Mouse (Mus musculus): ENCODE results near the gene Defb19. TPM values are rescaled to one million over a fixed set of nuclear protein-coding genes. Genes with fewer than 3 reads are reported as not detected.

The Defb19 gene
- total RNA-seq, 2 experiments from 2014 or later = not detected

Other genes starting within 250 kb of the Defb19 start
- gene Rbck1, start 247.7 kb downstream of the Defb19 start, total RNA-seq (2014; fragmentation: Nextera tagmentation) = 120 and 125 TPM in 2 replicates
- gene Rbck1, start 247.7 kb downstream of the Defb19 start, total RNA-seq (2017) = 50.3 and 57.0 TPM in 2 replicates
- gene Trib3, start 236.3 kb downstream of the Defb19 start, total RNA-seq (2014; fragmentation: Nextera tagmentation) = 1.0 TPM in 1 of 2 replicates, not detected in the other
- gene Trib3, start 236.3 kb downstream of the Defb19 start, total RNA-seq (2017) = not detected in 2 replicates
- gene Nrsn2, start 203.7 kb downstream of the Defb19 start, total RNA-seq (2014; fragmentation: Nextera tagmentation) = not detected in 2 replicates
- not detected in 2 replicates for gene Nrsn2, start 203.7 kb downstream of the Defb19 start, total RNA-seq (2017)
- gene Sox12, start 182.2 kb downstream of the Defb19 start, total RNA-seq (2014; fragmentation: Nextera tagmentation) = 22.9 and 25.1 TPM in 2 replicates
- gene Sox12, start 182.2 kb downstream of the Defb19 start, total RNA-seq (2017) = 2.4 and 7.7 TPM in 2 replicates
- gene Zcchc3, start 165.3 kb downstream of the Defb19 start, total RNA-seq (2014; fragmentation: Nextera tagmentation) = 10.1 and 11.2 TPM in 2 replicates
- 6.6 and 7.8 TPM in 2 replicates for gene Zcchc3, start 165.3 kb downstream of the Defb19 start, total RNA-seq (2017)
- not detected in 2 replicates for gene 6820408C15Rik, start 164.7 kb downstream of the Defb19 start, total RNA-seq (2014; fragmentation: Nextera tagmentation)
- gene 6820408C15Rik, start 164.7 kb downstream of the Defb19 start, total RNA-seq (2017) = not detected in 2 replicates
- not detected in 2 replicates for gene Defb23, start 115.7 kb downstream of the Defb19 start, total RNA-seq (2014; fragmentation: Nextera tagmentation)
- gene Defb23, start 115.7 kb downstream of the Defb19 start, total RNA-seq (2017) = not detected in 2 replicates
- gene Defb20, start 103.2 kb downstream of the Defb19 start, total RNA-seq (2014; fragmentation: Nextera tagmentation) = not detected in 2 replicates
- not detected in 2 replicates for gene Defb20, start 103.2 kb downstream of the Defb19 start, total RNA-seq (2017)
- gene Defb22, start 90.2 kb downstream of the Defb19 start, total RNA-seq (2014; fragmentation: Nextera tagmentation) = not detected in 2 replicates
- gene Defb22, start 90.2 kb downstream of the Defb19 start, total RNA-seq (2017) = not detected in 2 replicates
- gene Defb26, start 68.6 kb downstream of the Defb19 start, total RNA-seq (2014; fragmentation: Nextera tagmentation) = not detected in 2 replicates
- not detected in 2 replicates for gene Defb26, start 68.6 kb downstream of the Defb19 start, total RNA-seq (2017)
- not detected in 2 replicates for gene Defb28, start 62.1 kb downstream of the Defb19 start, total RNA-seq (2014; fragmentation: Nextera tagmentation)
- not detected in 2 replicates for gene Defb28, start 62.1 kb downstream of the Defb19 start, total RNA-seq (2017)
- gene Defb29, start 40.2 kb downstream of the Defb19 start, total RNA-seq (2014; fragmentation: Nextera tagmentation) = not detected in 2 replicates
- not detected in 2 replicates for gene Defb29, start 40.2 kb downstream of the Defb19 start, total RNA-seq (2017)
- gene Gm17416, start 11.0 kb downstream of the Defb19 start, total RNA-seq (2014; fragmentation: Nextera tagmentation) = not detected in 2 replicates
- gene Gm17416, start 11.0 kb downstream of the Defb19 start, total RNA-seq (2017) = not detected in 2 replicates
- gene Defb21, start 7.6 kb downstream of the Defb19 start, total RNA-seq (2014; fragmentation: Nextera tagmentation) = not detected in 2 replicates
- gene Defb21, start 7.6 kb downstream of the Defb19 start, total RNA-seq (2017) = not detected in 2 replicates
- not detected in 2 replicates for gene Defb45, start 19.1 kb upstream of the Defb19 start, total RNA-seq (2014; fragmentation: Nextera tagmentation)
- gene Defb45, start 19.1 kb upstream of the Defb19 start, total RNA-seq (2017) = not detected in 2 replicates
- not detected in 2 replicates for gene Defb36, start 24.0 kb upstream of the Defb19 start, total RNA-seq (2014; fragmentation: Nextera tagmentation)
- not detected in 2 replicates for gene Defb36, start 24.0 kb upstream of the Defb19 start, total RNA-seq (2017)
- not detected in 2 replicates for gene Defb25, start 42.7 kb upstream of the Defb19 start, total RNA-seq (2014; fragmentation: Nextera tagmentation)
- not detected in 2 replicates for gene Defb25, start 42.7 kb upstream of the Defb19 start, total RNA-seq (2017)
- 4.9 TPM in 1 of 2 replicates, not detected in the other for gene Rem1, start 46.6 kb upstream of the Defb19 start, total RNA-seq (2014; fragmentation: Nextera tagmentation)
- not detected in 2 replicates for gene Rem1, start 46.6 kb upstream of the Defb19 start, total RNA-seq (2017)
- 66.9 and 68.1 TPM in 2 replicates for gene H13, start 89.1 kb upstream of the Defb19 start, total RNA-seq (2014; fragmentation: Nextera tagmentation)
- 56.1 and 69.1 TPM in 2 replicates for gene H13, start 89.1 kb upstream of the Defb19 start, total RNA-seq (2017)
- gene Mcts2, start 106.7 kb upstream of the Defb19 start, total RNA-seq (2014; fragmentation: Nextera tagmentation) = 12.5 and 20.3 TPM in 2 replicates
- 5.8 and 6.2 TPM in 2 replicates for gene Mcts2, start 106.7 kb upstream of the Defb19 start, total RNA-seq (2017)
- gene Id1, start 155.9 kb upstream of the Defb19 start, total RNA-seq (2014; fragmentation: Nextera tagmentation) = not detected in 2 replicates
- gene Id1, start 155.9 kb upstream of the Defb19 start, total RNA-seq (2017) = not detected in 2 replicates
- gene Cox4i2, start 173.9 kb upstream of the Defb19 start, total RNA-seq (2014; fragmentation: Nextera tagmentation) = not detected in 2 replicates
- not detected in 2 replicates for gene Cox4i2, start 173.9 kb upstream of the Defb19 start, total RNA-seq (2017)

Data from megakaryocyte-erythroid progenitor cell, adult 5-6 weeks (primary cell).